Mouse (Mus musculus): ENCODE results near the gene Plbd2. TPM values are rescaled to one million over a fixed set of nuclear protein-coding genes. Genes with fewer than 3 reads are reported as not detected.

Gene Plbd2
- polyA plus RNA-seq, 1 experiment from 2014 or later, result 58.9 TPM

DNA sequence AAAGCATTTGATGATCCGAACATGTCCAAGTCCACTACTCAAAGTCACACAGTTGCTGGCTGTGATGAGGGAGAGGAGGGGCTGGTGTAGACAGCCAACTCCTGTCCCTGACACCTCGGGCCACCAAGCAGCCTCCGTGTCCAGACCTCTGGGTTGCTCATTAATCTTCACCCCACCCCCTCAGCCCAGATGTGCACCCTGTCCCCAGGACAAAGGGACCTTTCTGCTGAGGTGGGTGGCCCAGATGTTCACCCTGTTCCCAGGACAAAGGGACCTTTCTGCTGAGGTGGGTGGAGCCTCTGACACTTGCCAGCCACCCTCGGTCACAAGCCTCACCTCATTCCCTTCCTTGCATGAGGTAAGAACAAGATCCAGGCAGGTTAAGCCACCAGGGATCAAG is 31.9 kb downstream of the Plbd2 start:
- no peak overlapping the region for H3K4me2 ChIP-seq
- no peaks in the 10 kb centered on the region for H3K27me3 ChIP-seq
- no peaks in the 10 kb centered on the region for H3K36me3 ChIP-seq
- H3K9ac ChIP-seq, result no peak overlapping the region
- H3K27ac ChIP-seq, result no peak overlapping the region
- H3K4me1 ChIP-seq, result no peaks in the 10 kb centered on the region
- no peak overlapping the region for H3K4me3 ChIP-seq
- 35% methylated on average over 4 of the region's 4 CpGs for WGBS
- ATAC-seq (ENCODE audit: insufficient number of reproducible peaks, low FRiP score, low TSS enrichment, low read depth), result no peak
- H3K9me3 ChIP-seq, result no peaks in the 10 kb centered on the region

DNA sequence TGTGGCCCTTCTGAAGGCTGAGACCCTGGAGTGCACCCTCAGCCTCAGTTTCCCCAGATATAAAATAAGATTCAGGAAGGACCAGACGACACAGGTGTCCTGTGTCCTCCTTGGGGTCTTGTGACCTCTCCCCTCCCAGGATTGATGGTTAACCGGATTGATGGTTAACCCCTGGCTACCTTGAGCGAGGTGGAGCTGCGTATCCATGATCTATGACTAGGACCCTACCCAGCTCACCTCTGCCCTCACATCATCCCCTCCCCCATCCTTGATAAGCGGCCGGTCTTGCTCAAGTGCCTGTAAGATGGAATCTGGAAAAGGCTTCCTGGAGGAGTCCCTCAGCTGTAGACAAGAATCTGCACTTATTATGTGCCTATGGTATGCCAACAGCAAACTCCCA is 34.6 kb downstream of the Plbd2 start:
- Histone ChIP-seq H3K9ac (no peak overlapping the region), H3K4me2 (no peak overlapping the region), H3K36me3 (no peaks in the 10 kb centered on the region), H3K4me1 (no peaks in the 10 kb centered on the region), H3K27ac (no peak overlapping the region), H3K4me3 (no peak overlapping the region), H3K9me3 (no peaks in the 10 kb centered on the region), H3K27me3 (no peaks in the 10 kb centered on the region)
- WGBS, result 87% methylated on average over 6 of the region's 6 CpGs
- ATAC-seq (ENCODE audit: insufficient number of reproducible peaks, low FRiP score, low TSS enrichment, low read depth), result no peak

DNA sequence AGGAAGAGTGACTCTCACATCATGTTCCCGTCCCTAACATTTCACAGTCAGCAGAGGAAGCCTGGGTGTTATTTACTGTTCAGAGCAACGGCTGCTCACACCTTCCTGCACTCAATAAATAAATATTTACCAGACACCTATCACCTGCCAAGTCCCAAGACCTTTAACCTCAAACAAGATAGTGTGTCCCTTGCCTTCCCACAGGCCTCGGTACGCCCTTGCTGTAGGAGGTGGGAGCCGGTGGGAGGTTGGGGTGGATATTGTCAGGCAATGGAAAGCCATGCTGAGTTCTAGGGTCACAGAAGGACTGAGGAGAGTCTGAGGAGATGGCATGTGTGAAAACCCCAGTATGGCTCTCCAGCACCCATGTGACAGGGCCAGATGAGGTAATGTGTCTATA is 35.1 kb downstream of the Plbd2 start:
- no peaks in the 10 kb centered on the region for H3K4me1 ChIP-seq
- H3K27ac ChIP-seq, result no peak overlapping the region
- H3K36me3 ChIP-seq, result no peaks in the 10 kb centered on the region
- no peak for ATAC-seq (ENCODE audit: insufficient number of reproducible peaks, low FRiP score, low TSS enrichment, low read depth)
- H3K4me3 ChIP-seq, result no peak overlapping the region
- H3K9me3 ChIP-seq, result no peaks in the 10 kb centered on the region
- H3K9ac ChIP-seq, result no peak overlapping the region
- H3K27me3 ChIP-seq, result 0 out of 2 replicates have a peak, but pooled peaks cover under 1% of the 10 kb centered on the region
- H3K4me2 ChIP-seq, result no peak overlapping the region
- WGBS, result 76% methylated on average over 5 of the region's 5 CpGs

DNA sequence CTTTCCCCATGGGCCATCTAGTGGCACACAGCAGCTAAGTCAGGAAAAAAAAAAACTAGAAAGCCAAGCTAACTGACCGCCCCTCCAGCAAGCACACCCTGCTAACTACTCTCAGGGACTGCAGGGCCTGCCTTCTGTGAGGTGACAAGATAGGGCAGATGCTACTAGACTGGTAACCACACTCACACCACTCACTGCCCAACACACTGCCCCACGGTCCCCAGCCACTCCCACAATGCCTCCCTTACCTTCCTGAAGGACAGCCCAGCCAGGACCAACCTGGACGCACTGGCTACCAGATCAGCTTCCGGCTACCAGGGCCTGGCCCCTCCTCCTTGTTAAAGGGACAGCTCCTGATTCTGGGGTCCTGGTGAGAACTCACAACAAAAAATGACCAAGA is 36.4 kb downstream of the Plbd2 start:
- H3K27me3 ChIP-seq, result peaks cover 8% of the 10 kb centered on the region; the same call in 1 of the 2 replicates
- H3K4me1 ChIP-seq, result no peaks in the 10 kb centered on the region
- H3K4me2 ChIP-seq, result no peak overlapping the region
- WGBS, result 10% methylated on average over 4 of the region's 4 CpGs
- H3K9ac ChIP-seq, result no peak overlapping the region
- no peak overlapping the region for H3K4me3 ChIP-seq
- no peaks in the 10 kb centered on the region for H3K9me3 ChIP-seq
- ATAC-seq (ENCODE audit: insufficient number of reproducible peaks, low FRiP score, low TSS enrichment, low read depth), result no peak
- H3K27ac ChIP-seq, result no peak overlapping the region
- H3K36me3 ChIP-seq, result no peaks in the 10 kb centered on the region

DNA sequence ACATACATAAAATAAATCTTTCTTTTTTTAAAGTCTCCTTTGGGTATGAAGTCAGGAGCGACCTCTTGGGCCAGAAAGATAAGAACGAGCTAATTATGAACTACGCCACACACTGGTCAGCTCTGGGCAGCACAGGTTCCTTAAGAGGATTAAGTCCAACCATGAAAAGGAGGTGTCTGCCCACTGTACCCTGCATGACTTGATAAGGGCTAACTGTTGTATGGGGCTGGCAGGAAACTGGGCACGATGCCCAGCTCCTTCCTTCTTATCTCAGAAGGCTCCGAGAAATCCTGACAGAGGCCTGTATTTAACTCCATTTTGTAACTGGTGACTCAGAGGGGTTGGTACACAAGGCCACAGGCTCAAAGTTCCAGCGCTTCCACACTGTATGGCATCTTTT is 37.6 kb downstream of the Plbd2 start:
- 84% methylated on average over 6 of the region's 6 CpGs for WGBS
- Histone ChIP-seq H3K36me3 (no peaks in the 10 kb centered on the region), H3K27me3 (peaks cover 18% of the 10 kb centered on the region), H3K9ac (no peak overlapping the region), H3K9me3 (no peaks in the 10 kb centered on the region), H3K4me1 (no peaks in the 10 kb centered on the region), H3K4me3 (no peak overlapping the region), H3K27ac (no peak overlapping the region), H3K4me2 (no peak overlapping the region)
- no peak for ATAC-seq (ENCODE audit: insufficient number of reproducible peaks, low FRiP score, low TSS enrichment, low read depth)

DNA sequence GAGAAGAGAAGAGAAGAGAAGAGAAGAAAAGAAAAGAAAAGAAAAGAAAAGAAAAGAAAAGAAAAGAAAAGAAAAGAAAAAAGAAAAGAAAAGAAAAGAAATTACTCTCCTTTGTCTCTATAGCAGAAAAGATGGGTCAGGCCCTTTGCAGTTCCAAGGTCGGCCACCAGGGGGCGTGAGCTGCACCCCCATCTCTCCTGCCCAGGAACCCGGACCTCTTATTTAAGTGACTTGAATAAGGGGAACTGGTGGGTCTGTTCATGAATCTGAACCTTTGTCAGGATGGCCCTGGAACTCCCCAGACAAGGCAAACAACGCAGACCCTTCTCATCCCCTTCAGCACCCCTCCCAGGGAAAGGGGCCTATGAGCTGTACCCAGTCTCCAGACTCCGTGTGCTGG is 38.4 kb downstream of the Plbd2 start:
- H3K4me1 ChIP-seq, result no peaks in the 10 kb centered on the region
- H3K27me3 ChIP-seq, result peaks cover 21% of the 10 kb centered on the region
- 39% methylated on average over 5 of the region's 5 CpGs for WGBS
- no peaks in the 10 kb centered on the region for H3K9me3 ChIP-seq
- ATAC-seq (ENCODE audit: insufficient number of reproducible peaks, low FRiP score, low TSS enrichment, low read depth), result no peak
- H3K4me3 ChIP-seq, result no peak overlapping the region
- no peak overlapping the region for H3K4me2 ChIP-seq
- H3K9ac ChIP-seq, result no peak overlapping the region
- H3K36me3 ChIP-seq, result no peaks in the 10 kb centered on the region
- H3K27ac ChIP-seq, result no peak overlapping the region

DNA sequence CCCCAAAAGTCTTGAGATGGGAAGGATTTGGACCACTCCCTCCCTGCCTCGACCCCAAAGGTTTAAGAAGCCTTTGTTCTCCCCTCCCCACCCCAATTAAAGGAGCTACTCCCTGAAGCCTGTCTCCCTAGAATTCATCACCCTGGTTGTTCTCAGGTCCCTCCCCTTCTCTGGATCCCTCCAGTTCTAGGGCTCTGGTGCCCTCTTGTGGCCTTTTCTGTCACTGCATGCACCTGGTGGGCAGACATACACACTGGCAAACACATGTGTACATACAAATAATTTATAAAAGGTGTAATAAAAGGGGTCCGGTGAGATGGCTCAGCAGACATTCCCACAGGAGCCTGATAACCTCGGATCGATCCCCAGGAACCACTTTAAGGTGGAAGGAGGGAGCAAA is 39.1 kb downstream of the Plbd2 start:
- 79% methylated on average over 4 of the region's 4 CpGs for WGBS
- no peaks in the 10 kb centered on the region for H3K9me3 ChIP-seq
- ATAC-seq (ENCODE audit: insufficient number of reproducible peaks, low FRiP score, low TSS enrichment, low read depth), result no peak

DNA sequence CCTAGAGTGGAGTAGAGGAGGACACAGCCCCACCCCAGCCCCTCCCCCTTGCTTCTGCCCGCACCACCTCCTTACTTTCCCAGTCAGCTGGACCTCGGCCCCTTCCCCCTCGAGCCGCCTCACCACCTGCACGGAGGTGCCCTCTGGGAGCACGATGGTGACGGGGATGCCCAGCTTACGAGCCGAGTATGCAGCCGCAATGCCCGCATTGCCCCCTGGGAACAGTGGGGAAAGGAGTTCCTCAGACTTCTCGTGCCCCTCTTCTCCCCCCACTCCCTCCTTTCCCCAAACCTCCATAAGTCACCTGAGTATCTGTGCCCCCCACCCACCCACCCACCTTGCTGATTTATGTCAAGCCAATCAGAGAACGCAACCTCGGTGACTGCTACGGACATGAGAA is 41.5 kb downstream of the Plbd2 start:
- Histone ChIP-seq H3K36me3 (no peaks in the 10 kb centered on the region), H3K27me3 (peaks cover 31% of the 10 kb centered on the region), H3K9me3 (no peaks in the 10 kb centered on the region), H3K4me2 (no peak overlapping the region), H3K9ac (no peak overlapping the region), H3K4me1 (no peaks in the 10 kb centered on the region), H3K4me3 (no peak overlapping the region), H3K27ac (no peak overlapping the region)
- no peak for ATAC-seq (ENCODE audit: insufficient number of reproducible peaks, low FRiP score, low TSS enrichment, low read depth)
- 64% methylated on average over 15 of the region's 15 CpGs for WGBS

More for the DNA sequence above, 39.1 kb downstream of the Plbd2 start:
- H3K36me3 ChIP-seq, result no peaks in the 10 kb centered on the region
- no peak overlapping the region for H3K27ac ChIP-seq
- no peak overlapping the region for H3K9ac ChIP-seq
- H3K4me3 ChIP-seq, result no peak overlapping the region
- H3K27me3 ChIP-seq, result peaks cover 26% of the 10 kb centered on the region
- H3K4me1 ChIP-seq, result no peaks in the 10 kb centered on the region
- no peak overlapping the region for H3K4me2 ChIP-seq

DNA sequence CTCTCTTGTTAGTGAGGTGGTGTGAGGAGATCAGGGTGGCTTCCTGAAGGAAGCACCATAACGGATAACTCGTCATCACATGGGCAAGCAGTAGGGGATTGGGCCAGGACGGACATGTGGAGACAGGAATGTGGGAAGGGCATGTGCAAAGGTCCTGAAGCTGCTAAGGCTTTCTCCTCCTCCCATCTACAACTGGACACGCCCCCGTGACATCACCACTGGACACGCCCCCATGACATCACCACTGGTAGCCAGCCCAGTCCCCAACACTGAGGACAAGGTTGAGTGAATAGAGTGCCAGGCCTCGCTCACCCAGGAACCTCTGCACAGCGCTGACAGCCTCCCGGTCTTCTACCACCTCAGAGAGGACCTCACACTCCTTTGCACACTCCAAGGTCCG is 44.3 kb downstream of the Plbd2 start:
- no peak overlapping the region for H3K9ac ChIP-seq
- no peaks in the 10 kb centered on the region for H3K4me1 ChIP-seq
- H3K27me3 ChIP-seq, result peaks cover 58% of the 10 kb centered on the region
- no peak overlapping the region for H3K4me2 ChIP-seq
- H3K4me3 ChIP-seq, result no peak overlapping the region
- H3K27ac ChIP-seq, result no peak overlapping the region
- no peak for ATAC-seq (ENCODE audit: insufficient number of reproducible peaks, low FRiP score, low TSS enrichment, low read depth)
- 73% methylated on average over 10 of the region's 10 CpGs for WGBS
- H3K9me3 ChIP-seq, result no peaks in the 10 kb centered on the region
- H3K36me3 ChIP-seq, result no peaks in the 10 kb centered on the region

DNA sequence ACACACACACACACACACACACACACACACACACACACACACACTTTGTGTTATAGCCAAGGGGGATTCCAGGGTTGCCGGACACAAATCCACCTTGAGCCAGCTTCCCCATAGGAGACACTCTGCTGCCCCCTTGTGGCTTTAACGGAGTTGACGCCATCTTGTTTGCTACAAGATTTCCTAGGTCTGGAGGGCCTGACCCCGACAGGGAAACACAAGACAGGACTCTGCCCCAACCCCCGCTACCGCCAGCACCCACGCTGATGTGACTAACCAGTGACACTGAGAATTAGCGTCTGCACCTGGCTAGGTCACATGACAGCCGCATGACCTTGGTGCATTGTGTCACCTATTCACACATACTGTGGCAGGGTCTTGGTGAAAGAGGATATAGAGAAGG is 45.8 kb downstream of the Plbd2 start:
- WGBS, result 5% methylated on average over 9 of the region's 9 CpGs
- Histone ChIP-seq H3K36me3 (no peaks in the 10 kb centered on the region), H3K4me1 (no peaks in the 10 kb centered on the region), H3K9ac (no peak overlapping the region), H3K27ac (no peak overlapping the region), H3K4me3 (no peak overlapping the region), H3K4me2 (no peak overlapping the region), H3K9me3 (no peaks in the 10 kb centered on the region), H3K27me3 (peaks cover 55% of the 10 kb centered on the region)
- no peak for ATAC-seq (ENCODE audit: insufficient number of reproducible peaks, low FRiP score, low TSS enrichment, low read depth)

DNA sequence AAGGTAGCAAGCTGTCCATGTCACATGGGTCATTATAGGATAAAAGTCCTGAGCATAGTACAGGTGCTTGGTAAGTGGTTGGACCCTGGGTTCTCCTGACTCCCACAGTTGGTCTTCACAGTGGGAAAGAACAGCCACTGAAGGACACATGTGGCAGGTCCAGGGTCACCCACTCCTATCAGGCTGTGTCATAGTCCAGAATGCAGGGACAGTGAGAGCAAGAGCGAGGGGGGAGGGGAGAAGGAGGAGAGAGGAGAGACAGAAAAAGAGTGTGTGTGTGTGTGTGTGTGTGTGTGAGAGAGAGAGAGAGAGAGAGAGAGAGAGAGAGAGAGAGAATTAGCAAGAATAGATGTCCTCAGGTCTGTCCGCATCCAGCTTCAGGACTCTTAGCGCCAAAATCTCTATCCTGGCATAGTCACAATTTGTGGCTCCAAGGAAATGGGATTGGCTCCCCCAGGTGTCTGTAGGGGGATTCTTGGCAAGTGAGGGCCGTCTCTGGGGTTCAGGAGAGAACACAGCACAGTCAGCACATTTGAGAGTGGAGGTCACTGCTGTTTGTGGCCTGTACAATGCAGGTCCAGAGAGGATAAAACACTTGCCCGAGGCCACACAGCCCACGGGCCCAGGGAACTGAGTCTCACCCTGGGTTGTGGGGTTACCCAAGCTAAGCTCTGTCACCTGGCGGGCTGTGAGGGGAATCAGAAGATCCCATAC is 46.4 kb downstream of the Plbd2 start:
- Histone ChIP-seq H3K4me3 (no peak overlapping the region), H3K27ac (no peak overlapping the region), H3K4me1 (no peaks in the 10 kb centered on the region), H3K9ac (no peak overlapping the region), H3K9me3 (no peaks in the 10 kb centered on the region), H3K4me2 (no peak overlapping the region), H3K36me3 (no peaks in the 10 kb centered on the region), H3K27me3 (peaks cover 54% of the 10 kb centered on the region)
- no peak for ATAC-seq (ENCODE audit: insufficient number of reproducible peaks, low FRiP score, low TSS enrichment, low read depth)
- whole genome bisulfite sequencing, result 55% methylated on average over 7 of the region's 7 CpGs

DNA sequence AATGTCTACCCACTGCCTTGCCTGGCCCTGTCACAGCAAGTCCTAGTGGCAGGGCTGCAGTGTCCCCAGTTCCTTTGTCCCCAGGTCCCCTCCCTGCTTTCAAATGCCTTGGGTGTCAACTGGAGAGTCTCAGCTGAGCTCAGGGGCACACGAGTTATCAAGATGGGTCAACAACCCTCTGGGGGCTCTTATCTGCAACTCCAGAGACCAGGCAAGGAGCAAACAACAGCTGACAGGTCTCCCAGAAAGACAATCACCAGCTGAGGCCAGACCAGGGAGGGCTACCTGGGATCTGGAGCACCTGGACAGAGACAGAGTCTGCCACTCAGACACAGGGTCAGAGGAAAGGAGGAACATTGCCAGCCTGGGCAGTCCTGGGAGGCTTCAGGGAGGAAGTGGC is 47.2 kb downstream of the Plbd2 start:
- H3K27me3 ChIP-seq, result peaks cover 48% of the 10 kb centered on the region
- no peak overlapping the region for H3K4me3 ChIP-seq
- ATAC-seq (ENCODE audit: insufficient number of reproducible peaks, low FRiP score, low TSS enrichment, low read depth), result no peak
- H3K36me3 ChIP-seq, result no peaks in the 10 kb centered on the region
- no peaks in the 10 kb centered on the region for H3K9me3 ChIP-seq
- no peak overlapping the region for H3K9ac ChIP-seq
- H3K4me1 ChIP-seq, result no peaks in the 10 kb centered on the region
- H3K4me2 ChIP-seq, result no peak overlapping the region
- 15% methylated on average over 1 of the region's 1 CpGs for whole genome bisulfite sequencing
- no peak overlapping the region for H3K27ac ChIP-seq

All from limb, embryonic 15.5 days (tissue).